Mouse (Mus musculus) left cerebral cortex, postnatal 25 days (tissue): ENCODE measurements at regions not wholly inside any gene's neighbourhood (a gene's known extent, or its start where the extent isn't known, plus 50 kb on each side); places are given as distances from the start of the nearest gene placed in this dataset.
A peak's percentile ranks its signal among the peaks of the same experiment; 100 is the strongest.
"Not testable (repeated sequence)": the region's sequence is repeated elsewhere in the genome, so short reads cannot be mapped to it uniquely, and the experiment has no call there.

Source experiments
- DNase-seq, 2 experiments: peaks; one replicate each; pipeline ENCODE4 v3.0.0; 2022; ENCODE audit warnings: low spot score in 2 of 2, mixed read lengths in 1 of 2
- intact Hi-C: fragments of 180-260 bp; cut with DNase I; formaldehyde crosslinking; loops from one replicate; pipeline ENCODE4 v1.15.1; 2025

- DNase-seq = peak in 1 of 2 experiments; percentile 15
- intact Hi-C loops = no loop called here
These were observed 102.7 kb downstream of the Ptpn20 start for GRCm38 (mm10) chr14:33691690-33692089.

GRCm38 (mm10) chr14:33694224-33694623 is 105.2 kb downstream of the Ptpn20 start:
- intact Hi-C loops = loop anchor here (2.0 kb wide), 1 partner anchor 239 kb away; no protein-coding TSS in a partner anchor
- DNase-seq = no peak

GRCm38 (mm10) chr14:33695362-33695982 is 106.5 kb downstream of the Ptpn20 start:
- peak; percentile 74 for DNase-seq
- intact Hi-C loops = loop anchor here (2.0 kb wide), 1 partner anchor 237 kb away; no protein-coding TSS in a partner anchor

GRCm38 (mm10) chr14:33696817-33697216 is 107.8 kb downstream of the Ptpn20 start:
- DNase-seq = no peak
- intact Hi-C loops = no loop called here

- intact Hi-C loops = no loop called here
- DNase-seq = no peak
These were observed 110.9 kb downstream of the Ptpn20 start for GRCm38 (mm10) chr14:33699777-33700438.

GRCm38 (mm10) chr14:33707661-33708297 is 118.8 kb downstream of the Ptpn20 start:
- DNase-seq = no peak
- intact Hi-C loops = no loop called here

GRCm38 (mm10) chr14:33708298-33708665 is 119.3 kb downstream of the Ptpn20 start:
- no peak for DNase-seq
- intact Hi-C loops = no loop called here

- DNase-seq = no peak
- intact Hi-C loops = no loop called here
These were observed 123.5 kb downstream of the Ptpn20 start for GRCm38 (mm10) chr14:33712458-33712857.

- DNase-seq = no peak
- intact Hi-C loops = no loop called here
These were observed 130.6 kb downstream of the Ptpn20 start for GRCm38 (mm10) chr14:33719651-33720050.

GRCm38 (mm10) chr14:33722379-33723145 is 133.6 kb downstream of the Ptpn20 start:
- intact Hi-C loops = not testable (repeated sequence)

GRCm38 (mm10) chr14:33726500-33726899 is 137.5 kb downstream of the Ptpn20 start:
- no peak for DNase-seq
- intact Hi-C loops = no loop called here

More at GRCm38 (mm10) chr14:33722379-33723145, 133.6 kb downstream of the Ptpn20 start:
- not testable (repeated sequence) for DNase-seq

GRCm38 (mm10) chr14:33729115-33729884 is 140.3 kb downstream of the Ptpn20 start:
- peak in 1 of 2 experiments; percentile 32 for DNase-seq
- intact Hi-C loops = no loop called here

GRCm38 (mm10) chr14:33732698-33733097 is 143.7 kb downstream of the Ptpn20 start:
- DNase-seq = no peak
- intact Hi-C loops = loop anchor here (5.0 kb wide), 1 partner anchor 90 kb away; no protein-coding TSS in a partner anchor

GRCm38 (mm10) chr14:33734446-33735043 is 145.5 kb downstream of the Ptpn20 start:
- intact Hi-C loops = loop anchor here (5.0 kb wide), 1 partner anchor 88 kb away; no protein-coding TSS in a partner anchor

GRCm38 (mm10) chr14:33735653-33736052 is 146.6 kb downstream of the Ptpn20 start:
- DNase-seq = no peak
- intact Hi-C loops = no loop called here

More at GRCm38 (mm10) chr14:33734446-33735043, 145.5 kb downstream of the Ptpn20 start:
- DNase-seq = peak; percentile 8 to 33

- no peak for DNase-seq
- intact Hi-C loops = no loop called here
These were observed 157.2 kb downstream of the Ptpn20 start for GRCm38 (mm10) chr14:33746181-33746580.

GRCm38 (mm10) chr14:33759656-33760055 is 163.7 kb upstream of the Gdf10 start:
- DNase-seq = peak in 1 of 2 experiments; percentile 12
- intact Hi-C loops = no loop called here

GRCm38 (mm10) chr14:33763641-33764046 is 159.7 kb upstream of the Gdf10 start:
- intact Hi-C loops = no loop called here
- DNase-seq = no peak

- intact Hi-C loops = no loop called here
- no peak for DNase-seq
These were observed 157.6 kb upstream of the Gdf10 start for GRCm38 (mm10) chr14:33765767-33766166.
